Mouse (Mus musculus) bone marrow, adult 2 months (tissue): ENCODE measurements around the gene Foxp4. TPM values are rescaled to one million over a fixed set of nuclear protein-coding genes. Genes with fewer than 3 reads are reported as not detected.
A peak's percentile ranks its signal among the peaks of the same experiment; 100 is the strongest.

Source experiments
- H3K27ac ChIP-seq: fragments of 200-500 bp; 2 replicates; pipeline ENCODE4 v1.5.1; 2012; ENCODE audit warnings: low read depth, mild to moderate bottlenecking, control low read depth, inconsistent platforms, low read length; ENCODE audit not compliant: control insufficient read depth, poor library complexity, insufficient read depth
- H3K4me1 ChIP-seq: fragments of 200-500 bp; 2 replicates; pipeline ENCODE4 v1.6.1; 2011; ENCODE audit warnings: low read length; ENCODE audit not compliant: control insufficient read depth, insufficient read depth
- H3K4me3 ChIP-seq: fragments of 200-500 bp; replicated peaks from 2 replicates; pipeline ENCODE3; 2011; ENCODE audit warnings: mild to moderate bottlenecking, low read depth, low read length, control low read depth; ENCODE audit not compliant: control insufficient read depth
- CTCF ChIP-seq: fragments of 200-500 bp; IDR thresholded peaks from 2 replicates; pipeline ENCODE4 v1.5.1; 2011; ENCODE audit warnings: low read length, control low read depth; ENCODE audit not compliant: control insufficient read depth, insufficient read depth
- POLR2A ChIP-seq: fragments of 200-500 bp; IDR thresholded peaks from 2 replicates; pipeline ENCODE4 v1.6.1; 2011; ENCODE audit warnings: low read depth, mild to moderate bottlenecking, control low read depth, low read length, borderline replicate concordance; ENCODE audit not compliant: control insufficient read depth
- WGBS: fragments of 180-500 bp; shearing (Covaris S2); methylation state at CpG from one replicate; pipeline ENCODE4 v1.1.7; 2018; 5-methylcytosine and 5-hydroxymethylcytosine counted together
- polyA plus RNA-seq: library from polyadenylated mRNA; stranded (reverse); fragments of >200 nt; gene quantifications from 2 replicates; pipeline ENCODE4 v1.2.4, GENCODE M21; 2011; ENCODE audit warnings: low replicate concordance; ENCODE audit not compliant: missing spikeins, insufficient read depth, insufficient read length

Foxp4 gene
- polyA plus RNA-seq, 1 experiment = 14.6 TPM

DNA sequence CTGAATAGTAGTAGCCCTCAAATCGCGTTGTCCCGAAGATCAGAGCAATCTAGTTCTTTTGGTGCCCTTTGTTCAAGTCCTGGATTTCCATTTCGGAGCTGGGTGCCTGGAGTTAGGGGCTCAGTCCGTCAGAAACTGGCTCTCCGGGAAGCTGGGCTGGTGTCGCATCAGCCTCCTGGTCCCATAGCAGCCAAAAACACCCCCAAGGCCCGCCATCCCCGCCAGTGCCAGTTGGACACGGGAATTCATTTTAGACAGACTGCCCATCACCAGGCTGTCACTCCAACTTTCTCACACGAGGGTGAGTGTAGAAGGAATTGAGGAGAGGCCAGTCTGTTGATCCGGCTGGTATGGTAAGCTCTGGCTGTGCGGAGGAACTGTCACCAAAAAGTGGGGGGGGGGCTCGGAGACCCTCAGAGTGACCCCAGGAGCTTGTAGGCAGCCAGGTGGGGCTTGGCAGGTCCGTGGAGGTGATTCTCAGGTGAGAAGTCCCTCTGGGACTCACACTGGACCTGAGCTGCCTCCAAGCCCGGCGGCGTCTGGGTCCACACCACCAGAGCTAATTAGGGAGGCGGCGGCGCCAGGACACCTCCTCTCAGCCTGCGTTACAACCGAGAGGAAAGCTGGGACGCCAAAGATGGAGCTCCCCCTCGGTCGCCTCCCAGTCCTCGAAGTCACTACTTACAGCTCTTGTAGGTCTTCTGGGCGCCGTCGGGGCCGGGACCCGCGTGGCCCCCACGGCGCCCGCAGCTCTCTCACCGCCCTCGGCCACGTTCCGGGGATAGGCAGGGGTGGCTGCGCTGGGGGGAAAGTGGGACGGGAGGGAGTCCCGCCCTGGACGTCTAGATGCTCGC lies 90.6 kb downstream of the Foxp4 start:
- WGBS = 3% methylated on average over 45 of the region's 45 CpGs

DNA sequence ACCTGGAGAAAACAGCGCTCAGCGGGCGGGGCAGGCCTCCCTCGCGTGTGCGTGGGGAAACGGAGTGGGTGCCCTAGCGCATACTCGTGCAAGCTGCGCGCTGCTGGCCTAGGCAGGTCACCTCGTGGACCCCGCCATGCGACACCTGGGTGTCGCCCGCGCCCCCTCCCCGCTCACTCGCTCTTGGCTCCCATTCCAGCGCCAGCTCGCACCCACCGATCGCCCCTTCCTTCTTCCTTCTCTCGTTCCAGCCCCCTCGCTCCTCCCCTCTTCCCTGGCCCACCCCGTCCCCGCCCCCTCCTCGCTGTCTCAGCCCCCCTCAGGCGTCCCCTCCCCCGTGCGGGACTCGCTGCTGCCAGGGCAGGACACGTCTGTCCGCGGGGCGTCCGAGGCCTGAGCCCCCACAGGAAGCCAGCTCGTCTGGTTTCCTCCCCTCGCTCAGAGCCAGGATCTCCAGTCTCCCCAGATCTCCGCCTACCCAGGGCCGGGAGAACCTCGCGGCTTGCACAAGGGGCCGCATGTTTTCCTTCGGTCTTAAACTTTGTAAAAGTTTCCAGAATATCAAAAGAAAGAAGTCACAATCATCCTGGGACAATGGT lies 91.3 kb downstream of the Foxp4 start:
- 1% methylated on average over 42 of the region's 45 CpGs for WGBS
- peak overlapping the region; percentile 17 for H3K4me3 ChIP-seq

More for the DNA sequence above, 90.6 kb downstream of the Foxp4 start:
- TF ChIP-seq CTCF = no peak
- TF ChIP-seq POLR2A = no peak
- H3K4me3 ChIP-seq = no peak overlapping the region
- H3K4me1 ChIP-seq = no peaks in the 10 kb centered on the region; the same call in 1 of the 2 replicates
- no peak overlapping the region for H3K27ac ChIP-seq

DNA sequence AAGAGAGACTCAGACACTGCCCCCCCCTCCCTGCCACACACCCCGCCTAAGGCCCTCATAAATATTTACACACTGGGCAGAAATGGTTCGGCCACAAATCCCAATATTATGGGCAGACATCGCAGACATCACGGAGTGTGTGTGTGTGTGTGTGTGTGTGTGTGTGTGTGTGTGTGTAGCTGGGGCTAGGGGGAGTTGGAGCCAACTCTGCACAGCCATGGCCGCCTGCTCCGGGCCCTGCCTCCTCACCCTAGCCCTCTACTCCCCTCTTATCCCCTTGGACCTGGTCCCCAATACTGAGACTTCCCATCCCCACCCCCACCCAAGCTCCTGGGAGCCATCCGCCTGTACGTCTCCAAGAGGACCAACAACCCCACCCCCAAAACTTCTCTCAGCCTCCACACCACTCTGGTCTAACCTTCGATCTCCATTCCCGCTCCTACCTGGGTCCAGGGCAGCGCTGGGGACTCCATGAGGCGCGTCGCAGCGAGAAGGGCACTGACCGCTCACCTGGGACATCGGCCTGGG lies 91.9 kb downstream of the Foxp4 start:
- TF ChIP-seq CTCF (no peak), POLR2A (no peak)
- no peaks in the 10 kb centered on the region; the same call in 1 of the 2 replicates for H3K4me1 ChIP-seq
- no peak overlapping the region for H3K27ac ChIP-seq
- H3K4me3 ChIP-seq = peak overlapping the region; percentile 17
- WGBS = 5% methylated on average over 17 of the region's 17 CpGs

More for the DNA sequence above, 91.3 kb downstream of the Foxp4 start:
- no peak overlapping the region for H3K27ac ChIP-seq
- no peak for TF ChIP-seq POLR2A
- no peak for TF ChIP-seq CTCF
- H3K4me1 ChIP-seq = no peaks in the 10 kb centered on the region; the same call in 1 of the 2 replicates

DNA sequence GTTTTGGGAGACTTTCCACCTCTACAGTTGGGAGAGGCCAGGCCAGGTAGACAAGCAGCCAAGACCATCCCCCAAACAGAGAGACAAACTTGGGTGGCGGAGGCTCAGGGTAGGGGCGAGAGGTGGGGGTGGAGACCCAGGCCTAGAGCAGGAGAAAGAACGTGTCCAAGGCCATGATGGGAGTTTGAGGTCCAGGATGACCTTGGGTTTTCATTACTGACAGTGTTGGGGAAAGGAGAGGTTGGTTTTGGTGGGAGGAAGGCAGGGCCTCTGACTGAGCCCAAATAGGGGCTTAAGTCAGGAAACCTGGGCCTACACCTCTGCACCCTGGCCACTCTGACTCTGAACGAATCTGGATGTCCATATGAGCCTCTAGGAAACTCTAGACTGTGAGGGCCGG lies 92.7 kb downstream of the Foxp4 start:
- Histone ChIP-seq H3K4me3 (no peak overlapping the region), H3K27ac (no peak overlapping the region), H3K4me1 (no peaks in the 10 kb centered on the region; the same call in 1 of the 2 replicates)
- TF ChIP-seq POLR2A = no peak
- TF ChIP-seq CTCF = no peak
- WGBS = 58% methylated on average over 5 of the region's 5 CpGs

DNA sequence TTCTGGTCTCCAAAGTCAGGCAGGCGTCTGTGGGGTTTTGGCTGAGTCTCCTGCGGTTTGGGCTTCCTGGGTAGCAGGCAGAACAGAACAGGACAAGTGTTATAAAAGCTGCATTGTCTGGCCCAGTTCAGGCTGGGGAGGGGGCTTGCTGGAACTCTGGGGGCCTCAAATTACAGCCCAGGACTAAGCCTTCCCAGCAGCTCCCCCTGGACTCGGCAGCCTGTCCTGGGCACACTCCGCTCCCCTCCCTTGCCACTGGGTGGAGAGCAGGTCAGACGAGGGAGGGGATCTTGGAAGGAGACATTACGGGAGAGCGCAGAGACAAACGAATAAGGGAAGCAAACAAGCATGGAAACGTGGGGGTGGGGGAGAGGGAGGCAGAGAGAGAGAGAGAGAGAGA lies 93.3 kb downstream of the Foxp4 start:
- TF ChIP-seq CTCF (no peak), POLR2A (no peak)
- Histone ChIP-seq H3K4me3 (no peak overlapping the region), H3K4me1 (no peaks in the 10 kb centered on the region; the same call in 1 of the 2 replicates), H3K27ac (no peak overlapping the region)
- WGBS = 40% methylated on average over 9 of the region's 9 CpGs

DNA sequence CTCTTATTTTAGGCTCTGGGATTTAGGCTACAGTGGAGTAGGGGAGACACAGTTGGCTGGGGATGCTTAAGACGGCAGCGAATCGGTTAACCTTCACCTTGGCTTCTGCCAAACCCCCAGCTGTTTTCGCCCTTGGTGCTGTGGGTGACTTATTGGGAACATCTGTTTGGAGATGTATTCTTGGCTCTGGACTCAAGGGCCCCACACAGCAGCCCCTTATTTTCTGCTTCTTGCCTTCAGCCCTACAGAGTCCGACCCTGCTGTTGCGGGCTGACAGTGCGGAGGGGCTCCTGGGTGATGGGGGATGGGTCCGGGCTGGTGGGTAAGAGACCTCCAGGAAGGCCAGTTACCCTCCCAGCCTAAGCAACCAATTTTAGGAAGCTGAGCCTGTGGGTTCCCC lies 103.1 kb downstream of the Foxp4 start:
- no peak for TF ChIP-seq POLR2A
- TF ChIP-seq CTCF = no peak
- Histone ChIP-seq H3K4me3 (no peak overlapping the region), H3K4me1 (no peaks in the 10 kb centered on the region), H3K27ac (no peak overlapping the region)
- 91% methylated on average over 8 of the region's 8 CpGs for WGBS

DNA sequence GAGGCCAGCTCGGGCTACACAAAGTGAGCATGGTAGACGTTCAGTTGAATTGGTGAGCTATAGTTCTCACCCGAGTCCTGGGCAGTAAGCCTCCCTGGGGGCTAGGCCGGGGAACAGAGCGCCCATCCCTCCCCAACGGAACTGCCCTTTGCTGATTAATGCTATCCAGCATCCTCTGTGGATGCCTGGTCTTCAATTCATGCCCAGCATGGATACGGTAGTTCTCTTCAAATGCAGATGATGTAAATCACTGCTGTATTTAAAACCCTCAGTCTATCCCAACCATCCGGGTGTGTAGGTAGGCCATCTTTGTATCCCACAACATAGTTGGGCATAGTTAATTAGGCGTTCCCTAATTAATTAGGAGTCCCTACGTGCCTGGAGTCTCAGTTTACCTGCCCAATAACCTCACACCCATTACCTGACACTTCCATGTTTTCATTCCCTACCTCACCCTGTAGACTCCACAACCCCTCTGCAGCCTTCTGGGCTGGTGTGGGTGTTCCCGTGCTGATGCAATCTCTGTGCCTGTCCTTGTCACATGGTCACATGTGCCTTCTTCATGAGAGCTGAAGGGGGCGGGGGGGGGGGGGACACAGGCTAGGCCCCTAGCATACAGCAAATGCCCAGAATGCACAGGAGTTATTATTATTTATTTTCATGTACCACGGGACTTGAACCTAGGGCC lies 106.3 kb downstream of the Foxp4 start:
- Histone ChIP-seq H3K4me3 (no peak overlapping the region), H3K4me1 (no peaks in the 10 kb centered on the region), H3K27ac (no peak overlapping the region)
- 79% methylated on average over 13 of the region's 13 CpGs for WGBS
- TF ChIP-seq CTCF = no peak
- no peak for TF ChIP-seq POLR2A

Other genes starting within 250 kb of the Foxp4 start
- gene Tomm6, start 236.3 kb downstream of the Foxp4 start, polyA plus RNA-seq = 127 and 178 TPM in 2 replicates
- not detected in 2 replicates for gene Frs3, start 235.6 kb downstream of the Foxp4 start, polyA plus RNA-seq
- gene Gm21981, start 230.2 kb downstream of the Foxp4 start, polyA plus RNA-seq = not detected in 2 replicates
- gene Prickle4, start 229.9 kb downstream of the Foxp4 start, polyA plus RNA-seq = not detected in 2 replicates
- 1.1 TPM in 1 of 2 replicates, not detected in the other for gene Pgc, start 197.8 kb downstream of the Foxp4 start, polyA plus RNA-seq
- 22.6 and 43.7 TPM in 2 replicates for gene Tfeb, start 187.6 kb downstream of the Foxp4 start, polyA plus RNA-seq
- 4.2 and 4.8 TPM in 2 replicates for gene Mdfi, start 90.0 kb downstream of the Foxp4 start, polyA plus RNA-seq
- gene 1700122O11Rik, start 113.6 kb upstream of the Foxp4 start, polyA plus RNA-seq = not detected in 2 replicates
- gene 1700067P10Rik, start 164.7 kb upstream of the Foxp4 start, polyA plus RNA-seq = not detected in 2 replicates
- 4.3 and 10.2 TPM in 2 replicates for gene 9830107B12Rik, start 221.6 kb upstream of the Foxp4 start, polyA plus RNA-seq
- 3.3 and 8.2 TPM in 2 replicates for gene A530064D06Rik, start 242.6 kb upstream of the Foxp4 start, polyA plus RNA-seq